Mouse (Mus musculus) CH12F3 (cell line): ENCODE data around the gene Rnf13.

Source experiments
- in situ Hi-C: fragments of 300-500 bp; cut with MboI; formaldehyde crosslinking; loops from 2 replicates; pipeline ENCODE4 v1.14.3; 2020; ENCODE audit warnings: low sequenced_read_pairs

The Rnf13 gene

DNA sequence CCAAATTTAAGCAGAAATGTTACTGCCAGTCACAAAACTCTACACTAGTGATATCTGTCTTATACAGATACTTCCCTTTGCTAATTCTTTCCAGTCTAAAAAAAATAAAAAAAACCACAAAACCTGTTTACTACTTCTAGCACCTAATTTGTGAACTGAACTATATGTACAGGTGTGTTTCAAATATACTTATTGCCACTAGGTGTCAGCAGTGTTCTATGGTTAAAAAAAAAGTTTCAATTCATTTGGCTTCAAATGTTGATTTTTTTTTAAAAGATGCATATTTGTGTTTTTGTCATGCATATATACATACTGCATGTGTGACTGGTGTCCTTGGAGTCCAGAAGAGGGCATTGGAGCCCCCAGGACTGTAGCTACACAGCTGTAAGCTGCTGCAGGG is 107.9 kb downstream of the Rnf13 start:
- in situ Hi-C loops, result loop anchor here (25.0 kb wide), 1 partner anchor 569 kb away; the partner anchor contains the start of gene Tsc22d2

GRCm38 (mm10) chr3:57845786-57846661 is 110.2 kb downstream of the Rnf13 start:
- in situ Hi-C loops, result loop anchor here (25.0 kb wide), 1 partner anchor 566 kb away; the partner anchor contains the start of gene Tsc22d2

GRCm38 (mm10) chr3:57846662-57846911 is 110.7 kb downstream of the Rnf13 start:
- in situ Hi-C loops, result loop anchor here (25.0 kb wide), 1 partner anchor 566 kb away; the partner anchor contains the start of gene Tsc22d2

- in situ Hi-C loops, result loop anchor here (25.0 kb wide), 1 partner anchor 565 kb away; the partner anchor contains the start of gene Tsc22d2
Observed at GRCm38 (mm10) chr3:57846912-57847759, 111.3 kb downstream of the Rnf13 start.

- in situ Hi-C loops, result loop anchor here (25.0 kb wide), 1 partner anchor 565 kb away; the partner anchor contains the start of gene Tsc22d2
Observed at GRCm38 (mm10) chr3:57847760-57848185, 111.9 kb downstream of the Rnf13 start, which contains the start of gene Pfn2. Gene Pfn2, minus strand, starts transcription at chr3:57848079.

GRCm38 (mm10) chr3:57882945-57883344 is 147.1 kb downstream of the Rnf13 start:
- in situ Hi-C loops, result no loop called here
